Mouse (Mus musculus): ENCODE measurements around the gene Pyy.

DNA sequence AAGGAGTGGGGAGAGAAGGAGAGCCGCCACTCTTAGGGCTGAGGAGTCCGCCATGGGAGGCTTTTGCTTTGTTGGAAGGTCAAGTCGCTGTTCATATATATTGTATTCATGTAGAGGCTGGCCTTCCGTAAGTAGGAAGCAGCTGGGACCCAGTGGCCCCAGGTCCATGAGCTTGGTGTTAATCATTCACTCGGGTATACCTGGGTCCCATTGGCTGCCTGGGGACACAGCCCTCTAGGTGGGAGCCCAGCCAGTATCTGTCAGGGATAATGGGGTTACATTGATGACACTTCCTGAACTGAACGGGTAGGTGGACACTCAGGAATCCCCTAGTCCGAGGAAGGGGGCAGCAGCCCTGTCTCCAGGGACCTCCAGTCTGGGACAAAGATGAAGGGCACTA lies 34.7 kb upstream of the Pyy start:
- TF ChIP-seq CTCF (IDR thresholded peaks at IDR 0.05; ENCODE audit: low read depth) (no peak), EP300 (IDR thresholded peaks at IDR 0.05; ENCODE audit: low read depth) (no peak)

All from heart, postnatal 0 days (tissue).